Mouse (Mus musculus): ENCODE measurements around the gene Galnt14. TPM values are rescaled to one million over a fixed set of nuclear protein-coding genes. Genes with fewer than 3 reads are reported as not detected.
A peak's percentile ranks its signal among the peaks of the same experiment; 100 is the strongest.

The Galnt14 gene
- polyA plus RNA-seq, 1 experiment from 2014 or later = 0.30 TPM

DNA sequence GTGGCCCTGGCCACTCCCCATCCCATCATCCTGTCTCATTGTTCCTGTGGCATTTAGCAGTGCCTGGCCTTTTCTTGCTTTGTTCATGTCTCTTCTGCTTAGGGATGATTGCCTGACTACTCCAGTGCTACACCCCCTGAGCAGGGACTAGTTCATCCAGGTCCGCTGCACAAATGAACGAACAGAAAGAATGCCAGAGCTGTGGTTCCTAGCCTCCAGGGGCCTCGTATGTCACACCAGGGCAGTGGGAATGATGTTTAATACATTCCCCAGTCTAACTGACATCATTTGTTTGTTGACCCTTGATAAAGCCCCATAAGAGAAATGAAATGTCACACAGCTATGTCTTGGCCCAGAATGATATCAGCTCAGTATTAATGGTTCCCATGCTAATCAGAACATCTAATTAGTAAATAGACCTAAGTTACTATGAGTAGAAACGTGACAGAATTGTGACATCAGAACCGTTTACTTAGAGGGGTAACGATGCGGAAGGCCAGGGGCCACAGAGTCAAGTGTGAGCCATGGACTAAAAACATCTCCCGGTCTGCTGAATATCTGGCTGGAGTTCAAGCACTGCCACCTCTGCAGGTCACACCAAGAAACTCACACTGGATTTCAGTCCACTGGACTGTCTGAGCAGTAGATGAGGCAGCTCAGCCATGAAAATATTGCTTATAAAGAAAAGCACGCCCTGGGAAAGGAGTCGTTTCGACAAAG lies 76.1 kb downstream of the Galnt14 start:
- no peak overlapping the region for H3K4me3 ChIP-seq (ENCODE audit: low read depth, low read length)
- H3K4me1 ChIP-seq (replicated peaks; ENCODE audit: control insufficient read depth, insufficient read depth, low read length) = no peaks in the 10 kb centered on the region
- no peaks in the 10 kb centered on the region for H3K27me3 ChIP-seq (replicated peaks; ENCODE audit: control insufficient read depth, insufficient read depth, low read length)
- no peak for TF ChIP-seq CTCF (IDR thresholded peaks at IDR 0.05; ENCODE audit: low read depth)
- no peak for ATAC-seq
- H3K27ac ChIP-seq (ENCODE audit: low read depth, low read length) = no peak overlapping the region
- H3K36me3 ChIP-seq (ENCODE audit: control insufficient read depth, insufficient read depth) = no peaks in the 10 kb centered on the region
- no peak overlapping the region for H3K4me2 ChIP-seq (replicated peaks; ENCODE audit: low read depth)
- 70% methylated on average over 11 of the region's 11 CpGs for WGBS
- H3K9ac ChIP-seq (ENCODE audit: low read depth, low read length) = no peak overlapping the region
- no peaks in the 10 kb centered on the region for H3K9me3 ChIP-seq (ENCODE audit: control insufficient read depth)

- H3K4me3 ChIP-seq (ENCODE audit: low read depth, low read length) = no peak overlapping the region
- no peak for ATAC-seq
- TF ChIP-seq CTCF (IDR thresholded peaks at IDR 0.05; ENCODE audit: low read depth) = no peak
- WGBS = 72% methylated on average over 14 of the region's 14 CpGs
- no peak overlapping the region for H3K4me2 ChIP-seq (replicated peaks; ENCODE audit: low read depth)
- no peaks in the 10 kb centered on the region for H3K9me3 ChIP-seq (ENCODE audit: control insufficient read depth)
- H3K9ac ChIP-seq (ENCODE audit: low read depth, low read length) = no peak overlapping the region
- no peaks in the 10 kb centered on the region for H3K4me1 ChIP-seq (replicated peaks; ENCODE audit: control insufficient read depth, insufficient read depth, low read length)
- no peaks in the 10 kb centered on the region for H3K27me3 ChIP-seq (replicated peaks; ENCODE audit: control insufficient read depth, insufficient read depth, low read length)
- H3K36me3 ChIP-seq (ENCODE audit: control insufficient read depth, insufficient read depth) = no peaks in the 10 kb centered on the region
- H3K27ac ChIP-seq (ENCODE audit: low read depth, low read length) = no peak overlapping the region
These were observed 81.9 kb downstream of the Galnt14 start for GRCm38 (mm10) chr17:73628263-73628914.

- no peak overlapping the region for H3K9ac ChIP-seq (ENCODE audit: low read depth, low read length)
- no peaks in the 10 kb centered on the region for H3K4me1 ChIP-seq (replicated peaks; ENCODE audit: control insufficient read depth, insufficient read depth, low read length)
- 81% methylated on average over 4 of the region's 4 CpGs for WGBS
- H3K9me3 ChIP-seq (ENCODE audit: control insufficient read depth) = no peaks in the 10 kb centered on the region
- no peak overlapping the region for H3K27ac ChIP-seq (ENCODE audit: low read depth, low read length)
- no peaks in the 10 kb centered on the region for H3K36me3 ChIP-seq (ENCODE audit: control insufficient read depth, insufficient read depth)
- ATAC-seq = no peak
- no peak overlapping the region for H3K4me2 ChIP-seq (replicated peaks; ENCODE audit: low read depth)
- no peaks in the 10 kb centered on the region for H3K27me3 ChIP-seq (replicated peaks; ENCODE audit: control insufficient read depth, insufficient read depth, low read length)
- no peak for TF ChIP-seq CTCF (IDR thresholded peaks at IDR 0.05; ENCODE audit: low read depth)
- H3K4me3 ChIP-seq (ENCODE audit: low read depth, low read length) = no peak overlapping the region
These were observed 83.3 kb downstream of the Galnt14 start for GRCm38 (mm10) chr17:73626912-73627311.

DNA sequence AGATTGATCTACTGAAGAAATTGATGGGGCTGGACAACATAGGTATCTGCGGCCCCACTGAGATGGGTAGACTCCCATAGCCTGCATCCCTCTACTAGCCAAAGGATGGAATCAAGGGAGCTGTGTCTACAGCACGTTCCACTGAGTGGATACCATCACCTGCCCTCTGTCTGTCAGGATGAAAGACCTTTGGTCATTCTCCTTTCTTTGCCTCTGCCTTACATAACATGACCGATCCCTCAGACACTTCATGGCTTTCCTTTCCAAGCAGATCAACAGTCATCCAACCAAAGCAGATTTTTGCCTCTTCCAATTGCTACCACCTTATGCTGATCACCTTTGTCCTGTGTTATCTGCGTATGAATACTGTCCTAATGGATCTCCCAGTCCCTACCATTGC lies 90.2 kb downstream of the Galnt14 start:
- no peak overlapping the region for H3K27ac ChIP-seq (ENCODE audit: low read depth, low read length)
- H3K4me2 ChIP-seq (replicated peaks; ENCODE audit: low read depth) = no peak overlapping the region
- no peaks in the 10 kb centered on the region for H3K4me1 ChIP-seq (replicated peaks; ENCODE audit: control insufficient read depth, insufficient read depth, low read length)
- H3K36me3 ChIP-seq (ENCODE audit: control insufficient read depth, insufficient read depth) = no peaks in the 10 kb centered on the region
- no peak overlapping the region for H3K9ac ChIP-seq (ENCODE audit: low read depth, low read length)
- no peak for TF ChIP-seq CTCF (IDR thresholded peaks at IDR 0.05; ENCODE audit: low read depth)
- H3K9me3 ChIP-seq (ENCODE audit: control insufficient read depth) = no peaks in the 10 kb centered on the region
- 92% methylated on average over 4 of the region's 4 CpGs for WGBS
- H3K4me3 ChIP-seq (ENCODE audit: low read depth, low read length) = no peak overlapping the region
- H3K27me3 ChIP-seq (replicated peaks; ENCODE audit: control insufficient read depth, insufficient read depth, low read length) = no peaks in the 10 kb centered on the region
- no peak for ATAC-seq

GRCm38 (mm10) chr17:73602552-73603478 lies 107.4 kb downstream of the Galnt14 start:
- Histone ChIP-seq H3K27me3 (replicated peaks; ENCODE audit: control insufficient read depth, insufficient read depth, low read length) (no peaks in the 10 kb centered on the region; the same call in 1 of the 2 replicates), H3K36me3 (ENCODE audit: control insufficient read depth, insufficient read depth) (no peaks in the 10 kb centered on the region), H3K27ac (ENCODE audit: low read depth, low read length) (no peak overlapping the region), H3K9ac (ENCODE audit: low read depth, low read length) (no peak overlapping the region), H3K4me3 (ENCODE audit: low read depth, low read length) (no peak overlapping the region), H3K9me3 (ENCODE audit: control insufficient read depth) (no peaks in the 10 kb centered on the region), H3K4me1 (replicated peaks; ENCODE audit: control insufficient read depth, insufficient read depth, low read length) (no peaks in the 10 kb centered on the region), H3K4me2 (replicated peaks; ENCODE audit: low read depth) (0 out of 2 replicates have a peak overlapping the region, but pooled peaks have one; percentile 3)
- 39% methylated on average over 5 of the region's 5 CpGs for WGBS
- no peak for TF ChIP-seq CTCF (IDR thresholded peaks at IDR 0.05; ENCODE audit: low read depth)
- peak; percentile 68 for ATAC-seq

DNA sequence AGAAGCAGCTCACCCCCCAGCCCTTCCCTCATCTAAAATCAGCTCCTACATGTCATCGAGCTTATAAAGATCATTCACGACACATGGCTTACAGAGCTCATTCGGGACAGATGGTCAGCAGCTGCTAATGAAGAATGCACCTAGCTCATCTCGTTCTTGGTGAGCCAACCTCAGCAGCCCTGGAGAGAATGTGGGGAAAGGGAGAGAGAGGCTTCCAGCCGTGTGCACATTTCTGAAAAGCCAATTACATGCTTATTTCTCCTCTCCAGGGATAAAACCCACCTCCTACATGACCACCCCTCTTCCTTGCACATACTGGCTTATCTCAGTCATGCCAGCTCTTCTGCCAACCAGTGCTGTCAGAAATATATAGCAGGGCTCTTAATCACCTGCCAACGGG lies 110.3 kb downstream of the Galnt14 start:
- 70% methylated on average over 6 of the region's 6 CpGs for WGBS
- Histone ChIP-seq H3K4me2 (replicated peaks; ENCODE audit: low read depth) (no peak overlapping the region), H3K4me3 (ENCODE audit: low read depth, low read length) (no peak overlapping the region), H3K9me3 (ENCODE audit: control insufficient read depth) (no peaks in the 10 kb centered on the region), H3K9ac (ENCODE audit: low read depth, low read length) (no peak overlapping the region), H3K36me3 (ENCODE audit: control insufficient read depth, insufficient read depth) (no peaks in the 10 kb centered on the region), H3K4me1 (replicated peaks; ENCODE audit: control insufficient read depth, insufficient read depth, low read length) (no peaks in the 10 kb centered on the region), H3K27me3 (replicated peaks; ENCODE audit: control insufficient read depth, insufficient read depth, low read length) (no peaks in the 10 kb centered on the region; the same call in 1 of the 2 replicates), H3K27ac (ENCODE audit: low read depth, low read length) (no peak overlapping the region)
- no peak for TF ChIP-seq CTCF (IDR thresholded peaks at IDR 0.05; ENCODE audit: low read depth)
- no peak for ATAC-seq

Measured in intestine, postnatal 0 days (tissue).